Mouse (Mus musculus) right cerebral cortex, adult 2 months (tissue): ENCODE data around the gene Gtf3a.
"Not testable (repeated sequence)": the region's sequence is repeated elsewhere in the genome, so short reads cannot be mapped to it uniquely, and the experiment has no call there.

Experiments
- DNase-seq, 2 experiments: peaks; one replicate each; pipeline ENCODE4 v3.0.0; 2021 to 2022; ENCODE audit warnings: low spot score in 2 of 2

The Gtf3a gene

DNA sequence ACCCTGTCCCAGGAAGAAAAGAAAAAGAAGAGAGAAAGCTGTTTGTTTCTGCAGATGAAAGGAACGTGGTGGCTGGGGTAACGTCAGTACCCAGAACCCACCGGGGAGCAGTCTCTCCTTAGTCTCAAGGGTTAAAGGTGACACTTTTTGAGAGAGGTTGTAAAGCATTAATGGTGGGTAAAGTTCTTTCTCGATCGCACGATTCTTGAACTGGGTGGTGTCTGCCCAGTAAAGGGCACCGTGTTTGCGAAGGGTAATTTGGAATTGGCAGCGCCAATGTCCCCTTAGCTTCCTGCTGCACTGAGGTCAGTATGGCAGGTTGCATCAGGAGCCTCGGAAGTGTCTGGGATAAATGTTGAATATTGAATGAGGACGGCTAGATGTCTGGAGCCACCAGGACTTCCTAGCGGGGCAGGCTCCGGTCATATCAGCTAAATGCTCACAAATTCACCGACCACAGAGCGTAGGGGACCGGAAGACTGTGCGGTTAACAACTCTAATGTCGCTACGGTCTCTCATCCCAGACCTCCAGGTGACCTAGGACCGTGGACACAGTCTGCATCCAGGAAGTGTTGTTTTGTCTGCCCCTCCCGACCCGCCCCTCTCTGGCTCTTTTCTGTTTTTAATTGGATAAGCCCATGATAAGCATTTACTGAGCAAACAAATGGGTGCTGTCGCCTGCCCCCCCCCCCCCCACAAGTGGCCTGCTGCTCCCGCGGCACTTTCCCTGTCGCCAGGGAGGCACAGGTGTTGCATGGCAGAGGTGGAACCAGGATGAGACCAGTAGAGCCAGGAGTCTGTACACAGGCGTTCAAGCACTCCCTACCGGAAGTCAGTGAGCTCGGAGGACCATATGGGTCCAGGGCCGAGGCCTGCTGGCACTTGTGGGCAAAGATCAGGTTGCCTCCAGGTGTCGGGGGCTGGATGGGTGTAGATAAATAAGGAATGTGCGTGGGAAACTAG lies 10.6 kb upstream of the Gtf3a start:
- DNase-seq: no peak

GRCm38 (mm10) chr5:146939109-146939796 lies 9.2 kb upstream of the Gtf3a start:
- no peak for DNase-seq

DNA sequence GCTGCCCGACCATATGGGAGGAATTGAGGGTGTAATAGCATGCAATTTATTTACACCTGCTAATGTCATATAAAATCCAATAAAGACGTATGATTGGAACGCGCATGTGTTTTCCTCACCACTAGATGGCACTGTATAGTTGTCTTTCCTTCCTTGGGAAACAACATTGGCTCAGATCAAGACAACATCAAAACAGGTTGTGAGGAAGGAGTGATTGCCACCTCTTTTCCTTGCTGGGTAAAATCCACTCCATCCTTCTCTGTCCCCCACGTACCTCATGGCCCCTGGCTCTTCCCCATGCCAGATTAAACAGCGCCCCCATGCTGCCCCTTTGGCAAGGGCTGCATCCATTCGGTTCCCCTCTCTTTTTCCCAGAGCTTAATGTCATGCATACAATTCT lies 8.2 kb upstream of the Gtf3a start:
- DNase-seq: peak; percentile 42 to 46

DNA sequence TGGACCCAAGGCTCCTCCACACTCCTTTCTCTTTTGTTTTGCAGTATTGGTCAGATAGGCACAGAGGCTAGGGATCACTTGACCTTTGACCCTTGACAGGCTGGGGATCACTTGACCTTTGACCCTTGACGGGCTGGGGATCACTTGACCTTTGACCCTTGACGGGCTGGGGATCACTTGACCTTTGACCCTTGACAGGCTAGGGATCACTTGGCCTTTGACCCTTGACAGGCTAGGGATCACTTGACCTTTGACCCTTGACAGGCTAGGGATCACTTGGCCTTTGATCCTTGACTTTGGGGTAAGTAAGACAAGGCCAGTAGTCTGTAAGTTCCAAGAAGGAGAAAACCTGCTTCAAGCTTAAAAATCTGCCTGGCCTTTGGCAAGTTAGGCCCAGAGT lies 6.5 kb upstream of the Gtf3a start:
- DNase-seq: not testable (repeated sequence)

DNA sequence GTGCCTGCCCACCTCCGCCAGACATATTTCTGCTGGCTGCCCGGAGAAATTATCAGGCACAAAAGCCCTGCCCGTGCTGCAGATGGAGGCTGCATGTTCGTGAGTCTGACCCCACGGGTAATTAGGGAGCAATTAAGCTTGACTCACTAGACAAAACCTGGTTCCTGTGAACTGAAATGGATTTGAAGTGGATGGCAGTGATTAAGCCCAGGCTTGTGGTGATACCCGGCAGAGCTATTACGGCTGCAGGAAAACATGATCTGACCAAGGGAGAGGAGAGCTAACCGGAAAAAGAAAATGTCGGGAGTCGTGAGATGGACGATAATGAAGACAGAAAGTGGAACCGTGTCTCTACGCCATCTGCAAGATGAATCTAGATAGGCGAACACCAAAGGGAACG lies 5.5 kb upstream of the Gtf3a start:
- DNase-seq: no peak

GRCm38 (mm10) chr5:146944568-146944967 lies 3.9 kb upstream of the Gtf3a start:
- no peak for DNase-seq

- DNase-seq: no peak
Measured at GRCm38 (mm10) chr5:146946682-146947081, 1.8 kb upstream of the Gtf3a start.

GRCm38 (mm10) chr5:146947497-146947896 lies 960 bp upstream of the Gtf3a start:
- no peak for DNase-seq

GRCm38 (mm10) chr5:146948041-146948507 lies 383 bp upstream of the Gtf3a start:
- DNase-seq: no peak

DNA sequence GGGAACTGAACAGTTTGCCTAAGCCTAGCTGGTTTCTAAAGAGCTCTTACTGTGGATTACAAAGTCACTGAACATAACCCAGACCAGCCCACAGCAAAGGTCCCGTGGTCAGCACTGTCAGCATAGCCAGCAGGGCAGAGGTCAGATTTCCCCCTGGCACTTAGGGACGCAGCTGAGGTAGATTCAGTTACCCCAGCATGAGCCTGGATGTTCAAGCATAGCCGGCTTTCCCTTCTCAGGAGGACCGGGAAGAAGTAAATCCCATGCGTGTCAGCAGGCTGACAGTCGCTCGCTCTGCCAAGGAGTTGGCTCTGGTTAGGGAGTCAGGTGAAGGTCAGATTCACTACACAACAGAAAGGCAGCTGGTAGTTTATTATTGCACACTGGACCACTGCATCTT lies 6.1 kb downstream of the Gtf3a start:
- DNase-seq: no peak

DNA sequence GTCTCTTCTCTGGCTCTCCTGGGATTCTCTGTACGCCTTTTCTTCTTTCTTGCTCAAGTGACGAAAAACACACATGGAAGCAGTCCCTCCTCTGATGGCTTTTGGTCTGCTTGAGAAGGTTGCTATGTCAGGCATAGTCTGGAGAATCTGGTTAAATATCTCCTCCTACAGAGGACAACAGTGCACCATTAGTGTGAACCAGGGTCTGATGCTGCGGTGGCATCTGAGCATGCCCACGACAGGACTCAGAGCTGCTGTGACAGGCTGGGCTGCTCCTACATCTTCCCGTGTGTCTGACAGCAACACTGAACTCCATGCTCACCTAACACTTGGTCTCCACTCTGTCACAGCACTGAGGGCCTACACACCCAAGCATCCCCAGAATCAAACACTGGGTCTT lies 7.2 kb downstream of the Gtf3a start:
- no peak for DNase-seq

GRCm38 (mm10) chr5:146956678-146957077 lies 8.2 kb downstream of the Gtf3a start:
- no peak for DNase-seq

- peak; percentile 87 for DNase-seq
Measured at GRCm38 (mm10) chr5:146963118-146963936, 14.9 kb downstream of the Gtf3a start, which contains the start of gene Mtif3. Mtif3 (minus strand) TSS chr5:146963800.

GRCm38 (mm10) chr5:146963937-146964278 lies 15.5 kb downstream of the Gtf3a start:
- DNase-seq: no peak

DNA sequence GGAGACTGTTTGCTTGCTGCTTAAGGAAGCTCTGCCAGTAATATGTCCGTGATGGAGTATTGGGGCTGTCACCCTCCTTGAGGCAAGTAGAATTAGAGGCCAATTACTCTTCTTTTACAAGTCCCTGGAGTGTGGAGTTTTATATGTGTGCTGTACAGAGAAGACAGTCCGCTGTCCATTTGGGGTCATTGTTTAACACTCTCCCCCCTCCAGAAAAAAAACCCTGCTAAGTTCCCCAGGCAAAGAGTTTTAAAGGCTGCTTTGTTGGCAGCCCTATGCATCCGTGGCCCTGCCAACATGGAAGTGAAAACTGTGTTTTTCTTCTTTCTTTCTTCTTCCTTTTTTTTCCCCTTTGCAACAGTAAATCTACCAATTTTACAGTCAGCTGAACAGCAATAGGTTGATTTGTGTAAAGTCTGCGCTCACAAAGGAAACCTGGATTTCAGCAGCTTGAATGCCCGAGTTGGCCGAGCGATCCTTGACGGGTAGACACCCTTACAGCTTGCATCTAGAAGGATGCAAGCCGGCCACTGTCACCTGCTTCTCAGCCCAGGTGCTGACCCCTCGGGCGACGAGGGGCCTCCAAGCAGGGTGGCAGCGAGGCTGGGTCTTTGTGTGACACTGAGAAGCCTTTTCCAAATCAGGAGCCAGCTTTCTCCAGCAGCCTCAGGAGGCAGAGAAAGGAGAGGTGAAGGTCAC lies 20.4 kb downstream of the Gtf3a start:
- DNase-seq: no peak

GRCm38 (mm10) chr5:146971776-146972561 lies 23.5 kb downstream of the Gtf3a start:
- DNase-seq: no peak

DNA sequence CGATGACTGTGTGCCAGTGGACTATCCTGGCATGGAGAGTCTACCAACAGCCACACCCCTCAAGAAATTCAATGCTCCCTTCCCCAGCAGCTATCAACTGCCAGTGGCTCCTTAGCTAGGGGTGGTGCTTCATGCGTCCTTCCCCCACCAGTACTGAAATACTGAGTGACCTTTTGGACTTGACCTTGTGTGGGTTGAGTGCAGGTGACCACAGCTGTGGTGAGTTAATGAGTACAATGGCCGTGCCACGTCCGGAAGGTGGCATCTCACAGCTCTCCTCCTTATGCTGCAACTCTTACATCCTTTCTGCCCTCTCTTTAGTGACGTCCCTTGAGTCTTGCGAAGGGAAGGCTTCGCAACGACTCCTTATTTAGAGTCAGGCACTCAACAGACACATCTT lies 24.9 kb downstream of the Gtf3a start:
- DNase-seq: no peak

DNA sequence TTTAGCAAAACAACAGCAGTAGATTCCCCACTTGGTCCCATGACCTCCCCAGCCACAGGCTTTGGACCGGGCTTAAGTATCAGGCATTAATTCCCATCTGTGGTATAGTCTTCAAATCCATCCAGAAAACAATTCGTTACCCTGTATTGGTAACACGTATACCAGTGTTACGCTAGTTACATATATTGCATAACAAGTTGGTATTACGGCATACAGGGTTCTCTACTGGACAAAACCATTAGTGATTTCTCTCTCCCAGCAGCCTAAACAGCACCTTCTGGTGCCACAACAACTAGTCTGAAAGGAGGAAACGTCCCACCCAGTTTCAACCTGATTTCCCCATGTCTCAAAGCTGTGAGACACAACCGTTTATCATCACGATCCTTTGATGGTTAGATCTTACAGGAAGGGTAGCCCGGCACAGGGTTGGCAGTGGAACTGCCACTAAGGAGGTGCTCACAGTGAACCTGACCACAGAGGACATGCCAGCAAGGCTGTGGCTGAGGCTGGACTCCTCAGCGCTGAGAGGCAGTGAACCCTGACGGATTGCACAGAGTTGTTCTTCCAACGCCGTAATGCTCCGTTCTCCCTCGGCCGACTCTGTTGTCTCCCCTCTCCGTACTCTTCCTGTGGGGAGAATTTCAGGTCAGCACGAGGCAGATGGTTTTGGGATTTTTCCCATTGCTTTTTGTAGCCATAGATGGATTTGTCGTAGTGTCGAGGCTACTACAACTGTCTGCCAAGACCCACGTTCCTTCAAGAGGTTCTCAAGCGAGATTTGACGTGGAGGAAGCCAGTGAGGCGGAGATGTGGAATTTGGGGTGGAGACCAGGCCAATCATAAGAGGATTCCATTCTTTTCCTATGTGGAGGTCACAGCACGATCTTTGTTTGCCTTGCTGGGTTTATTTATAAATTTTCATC lies 25.7 kb downstream of the Gtf3a start:
- DNase-seq: no peak

DNA sequence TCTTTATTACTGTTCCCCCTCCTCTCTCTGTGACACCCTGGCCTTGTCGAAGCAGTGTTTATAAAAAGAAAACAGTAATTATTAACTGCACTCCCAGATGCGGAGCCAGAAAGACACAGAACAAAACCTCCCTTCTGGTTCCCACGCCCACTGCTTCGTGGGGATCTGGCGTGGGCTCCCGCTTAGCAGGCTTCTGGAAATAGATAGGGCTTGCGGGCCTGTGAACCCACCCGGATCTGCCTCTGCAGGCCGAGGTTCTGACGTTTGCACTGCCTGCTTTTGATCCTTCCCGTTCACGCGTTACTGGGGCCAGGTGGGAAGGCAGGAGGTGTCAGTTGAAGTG lies 26.3 kb downstream of the Gtf3a start:
- DNase-seq: no peak

DNA sequence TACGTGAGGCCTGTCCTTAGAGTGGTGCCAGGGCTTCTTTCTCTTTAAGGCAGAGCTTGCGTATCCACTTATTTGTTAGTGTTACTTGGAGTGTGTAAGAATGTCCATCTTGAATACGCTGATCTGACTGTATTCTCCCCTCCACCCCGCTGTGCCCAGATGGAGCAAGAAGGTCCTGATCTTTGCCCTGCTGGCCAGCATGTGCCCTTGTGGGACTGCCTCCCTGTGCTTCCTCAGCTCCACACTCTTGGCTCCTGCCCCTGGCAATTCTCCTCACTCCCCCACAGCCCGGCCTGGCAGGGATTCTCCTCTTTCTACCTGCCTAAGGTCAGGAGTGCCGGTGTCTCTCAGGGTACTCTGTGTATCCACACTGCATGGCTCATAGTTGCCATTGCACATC lies 32.9 kb downstream of the Gtf3a start:
- no peak for DNase-seq
